Mouse (Mus musculus) liver, embryonic 14.5 days (tissue): ENCODE measurements around the gene Nrarp.

Source experiments
- CTCF ChIP-seq: IDR thresholded peaks from 2 replicates; pipeline ENCODE4 v1.5.1; 2016; ENCODE audit warnings: antibody characterized with exemption, low read depth, control low read depth
- EP300 ChIP-seq: IDR thresholded peaks from 2 replicates; pipeline ENCODE4 v1.6.1; 2016; ENCODE audit warnings: antibody characterized with exemption, low read depth

DNA sequence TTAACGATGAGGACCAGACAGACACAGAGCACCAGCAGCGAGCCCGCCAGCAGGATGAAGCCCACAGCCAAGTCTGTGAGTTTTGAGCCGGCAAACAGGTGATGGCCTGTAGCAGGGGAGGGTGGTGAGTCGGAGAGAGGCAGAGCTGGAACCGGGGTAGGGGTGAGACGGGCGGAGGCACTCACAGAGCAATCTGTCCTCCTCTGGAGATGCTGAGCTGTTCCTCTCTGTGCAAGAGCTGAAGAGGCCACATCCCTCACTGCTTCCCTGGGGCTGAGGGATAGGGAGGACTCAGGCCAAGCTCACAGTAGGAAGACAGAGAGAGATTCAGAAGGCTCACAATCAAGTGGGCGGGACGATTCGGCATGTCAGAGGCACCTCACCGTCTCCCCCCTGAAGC lies 50.5 kb downstream of the Nrarp start:
- TF ChIP-seq CTCF = no peak
- no peak for TF ChIP-seq EP300
